Mouse (Mus musculus): Measurements from ENCODE around the gene Erich2. TPM values are rescaled to one million over a fixed set of nuclear protein-coding genes. Genes with fewer than 3 reads are reported as not detected.

Gene Erich2
- 1 to 10 TPM; 1.1 to 2.0 TPM for total RNA-seq (2021)
- long read RNA-seq: 0 reads

DNA sequence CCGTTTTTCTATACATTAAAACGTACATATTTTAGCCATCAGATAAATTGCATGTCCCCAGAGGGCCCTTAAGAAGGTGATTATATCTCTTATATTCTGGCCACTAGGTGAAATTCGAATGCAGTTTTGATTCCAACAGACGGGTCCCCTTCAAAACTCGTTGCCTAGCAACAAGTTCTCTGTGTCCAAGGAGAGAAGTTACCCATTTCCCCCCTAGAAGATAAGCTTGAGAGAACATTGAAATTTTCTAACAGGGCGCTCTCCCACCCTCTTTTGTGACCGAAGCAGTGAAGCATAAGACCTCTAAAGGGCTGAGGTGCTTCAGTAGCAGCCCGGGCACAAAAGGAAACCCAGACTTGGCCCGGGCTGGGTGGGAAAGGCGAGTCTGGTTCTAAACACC, at the start of gene Erich2:
Gene Erich2 (plus strand): TSS at position 324 of the 400 bp plus-strand sequence.
- DNase-seq (ENCODE audit: low spot score in 2 of 2): no peak

GRCm38 (mm10) chr2:70463606-70464005, 45.0 kb upstream of the Erich2 start:
- no peak for DNase-seq (ENCODE audit: low spot score in 2 of 2)

DNA sequence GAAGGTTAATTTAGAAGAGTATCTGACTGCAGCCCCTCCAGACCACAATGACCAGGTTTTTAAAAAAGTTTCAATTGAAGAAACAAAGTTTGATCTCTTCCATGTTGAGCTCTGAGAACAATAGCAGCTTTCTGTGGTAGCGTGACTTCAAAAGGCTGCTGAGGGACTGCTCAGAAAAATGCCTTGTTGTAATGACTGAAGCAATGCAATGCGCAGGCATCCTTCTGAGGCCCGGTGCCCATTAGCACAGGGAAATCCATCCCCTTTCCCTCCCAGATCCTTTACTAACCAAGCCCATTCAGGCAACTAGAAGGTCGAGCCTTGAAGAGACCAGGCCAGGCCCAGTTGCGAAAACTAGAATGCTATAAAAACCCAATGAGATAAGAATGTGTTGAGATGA, 37.5 kb upstream of the Erich2 start:
- DNase-seq (ENCODE audit: low spot score in 2 of 2): no peak

DNA sequence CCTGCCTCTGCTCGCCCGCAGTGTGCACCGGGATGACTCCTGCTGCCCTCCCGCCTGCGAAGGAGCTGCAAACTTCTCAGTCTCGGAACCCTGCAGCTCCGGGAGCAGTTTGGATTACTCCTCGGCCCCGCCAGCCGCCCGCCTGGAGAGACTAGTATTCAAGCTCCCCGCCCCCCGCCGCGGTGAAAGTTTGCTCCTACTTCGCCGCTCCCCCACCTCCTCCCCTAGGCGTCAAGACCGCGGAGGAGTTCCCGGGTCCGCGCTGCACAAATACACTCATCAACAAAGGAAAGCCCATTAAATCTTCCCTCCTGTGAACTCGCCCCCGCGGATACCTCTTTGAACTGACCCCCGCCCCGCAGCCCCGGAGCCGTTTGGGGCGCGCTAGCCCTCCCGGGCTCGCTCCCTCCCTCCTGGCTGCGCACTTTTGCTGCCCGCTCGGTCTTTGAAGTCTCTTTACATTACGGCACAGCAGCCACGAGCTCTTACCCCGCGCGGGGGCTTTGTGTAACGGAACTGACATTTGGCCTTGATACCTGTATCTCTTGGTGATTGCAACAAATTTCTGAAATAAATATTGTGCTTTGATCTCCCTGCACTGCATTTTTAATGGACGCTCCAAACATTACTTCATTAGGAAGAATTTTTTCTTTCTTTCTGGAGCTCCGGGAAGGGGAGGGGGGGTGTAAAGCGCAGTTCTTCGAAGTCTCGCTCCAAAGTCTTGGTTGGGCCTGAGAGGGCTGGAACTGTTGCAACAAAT, 36.6 kb upstream of the Erich2 start:
- DNase-seq (ENCODE audit: low spot score in 2 of 2): peak in 1 of 2 experiments; percentile 23

DNA sequence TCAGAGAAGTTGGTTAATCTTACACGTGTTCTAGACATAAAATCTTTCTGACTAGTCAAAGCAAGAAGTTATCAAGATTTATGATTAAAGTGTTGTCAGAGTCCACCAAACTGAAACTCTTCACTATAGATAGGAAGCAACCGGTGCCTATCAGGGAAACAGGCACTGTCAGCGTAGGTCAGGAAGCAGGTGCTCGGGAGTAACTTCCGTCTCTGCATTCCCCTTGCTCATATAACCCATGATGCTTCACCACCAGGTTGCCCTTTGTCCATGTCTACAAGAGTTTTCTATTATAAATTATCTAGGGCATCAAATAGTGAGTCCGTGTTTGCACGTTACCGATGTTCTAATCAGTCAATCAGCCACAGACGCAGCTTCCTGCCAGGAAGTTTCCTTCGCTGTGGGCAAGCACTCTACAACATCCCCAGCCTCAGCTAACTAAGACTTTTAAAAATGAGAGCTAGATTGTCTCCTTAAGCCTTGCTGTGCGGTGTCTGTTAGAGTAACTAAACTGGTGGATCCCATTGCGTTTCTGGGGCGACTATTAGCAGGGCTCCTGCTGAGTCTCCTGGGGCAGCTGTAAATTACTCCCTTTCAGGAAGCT, 10.8 kb upstream of the Erich2 start:
- no peak for DNase-seq (ENCODE audit: low spot score in 2 of 2)

- no peak for DNase-seq (ENCODE audit: low spot score in 2 of 2)
Measured at GRCm38 (mm10) chr2:70503436-70503835, 5.2 kb upstream of the Erich2 start.

DNA sequence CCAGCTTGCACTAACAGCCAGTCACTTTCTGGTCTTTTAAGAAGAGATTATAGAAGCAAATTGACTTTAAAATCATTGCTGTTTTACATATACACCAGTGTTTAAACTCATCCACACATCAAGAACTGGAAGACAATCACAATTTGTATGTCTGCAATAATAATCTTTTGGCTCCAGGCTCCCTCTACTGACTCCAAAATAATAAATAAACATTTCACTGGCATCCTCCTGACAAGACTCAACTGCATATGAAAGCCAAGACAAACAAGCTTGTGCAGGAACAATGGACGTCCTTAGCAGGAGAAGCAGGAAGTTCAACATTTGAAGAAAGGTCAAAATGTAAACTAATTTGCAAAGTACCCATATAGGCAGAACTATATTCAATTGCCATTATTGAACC, 3.4 kb upstream of the Erich2 start:
- DNase-seq (ENCODE audit: low spot score in 2 of 2): no peak

DNA sequence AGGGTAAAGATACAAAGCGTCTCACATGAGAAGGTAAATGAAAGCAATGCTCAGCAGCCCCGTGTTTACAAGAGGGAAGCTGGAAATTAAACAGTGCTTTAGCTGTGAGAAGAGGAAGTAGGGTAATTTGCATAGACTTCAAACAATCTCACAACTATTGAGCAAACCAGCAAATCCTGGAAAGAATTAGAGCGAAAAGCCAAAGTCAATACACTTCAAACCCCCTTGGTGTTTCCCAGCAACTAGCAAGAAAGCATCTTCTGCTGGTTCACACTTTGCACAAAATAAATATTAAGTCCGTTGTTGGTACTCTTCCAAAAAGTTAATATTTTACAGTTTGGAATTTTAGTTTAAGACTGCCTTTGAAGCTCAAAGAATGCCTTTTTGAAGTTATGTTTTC, 2.7 kb upstream of the Erich2 start:
- DNase-seq (ENCODE audit: low spot score in 2 of 2): no peak

DNA sequence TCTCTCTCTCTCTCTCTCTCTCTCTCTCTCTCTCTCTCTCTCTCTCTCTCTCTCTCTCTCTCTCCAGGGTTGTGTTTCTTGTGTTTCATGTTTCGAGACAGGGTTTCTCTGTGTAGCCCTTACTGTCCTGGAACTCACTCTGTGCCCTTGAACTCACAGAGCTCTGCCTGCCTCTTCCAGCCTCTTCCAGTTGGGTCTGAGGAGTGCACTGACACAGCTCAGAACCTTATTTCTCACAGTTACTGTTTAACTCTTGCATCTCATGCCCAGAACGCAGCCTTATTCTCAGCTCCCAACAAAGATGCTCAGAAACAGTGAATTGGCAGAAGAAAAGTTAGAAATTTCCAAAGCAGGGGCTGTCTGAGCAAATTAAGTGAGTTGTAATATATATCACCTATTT, 2.2 kb upstream of the Erich2 start:
- no peak for DNase-seq (ENCODE audit: low spot score in 2 of 2)

- DNase-seq (ENCODE audit: low spot score in 2 of 2): peak; percentile 70 to 80
Measured at GRCm38 (mm10) chr2:70509021-70509632, 508 bp downstream of the Erich2 start.

DNA sequence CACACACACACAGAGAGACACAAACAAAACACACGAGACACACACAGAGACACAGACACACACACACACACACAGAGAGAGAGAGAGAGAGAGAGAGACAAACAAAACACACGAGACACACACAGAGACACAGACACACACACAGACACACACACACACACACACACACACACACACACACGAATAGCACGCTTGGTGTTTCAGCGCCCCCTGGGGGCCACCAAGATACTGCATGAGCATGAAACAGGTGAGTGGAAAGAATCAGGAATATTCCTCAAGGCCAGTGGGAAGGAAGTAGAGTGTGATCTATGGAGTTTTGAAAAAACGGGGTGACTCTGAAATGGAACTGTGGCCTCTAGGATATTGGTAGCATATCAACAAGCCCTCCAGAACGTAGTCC, 29.7 kb downstream of the Erich2 start:
- DNase-seq (ENCODE audit: low spot score in 2 of 2): peak; percentile 39 to 51

DNA sequence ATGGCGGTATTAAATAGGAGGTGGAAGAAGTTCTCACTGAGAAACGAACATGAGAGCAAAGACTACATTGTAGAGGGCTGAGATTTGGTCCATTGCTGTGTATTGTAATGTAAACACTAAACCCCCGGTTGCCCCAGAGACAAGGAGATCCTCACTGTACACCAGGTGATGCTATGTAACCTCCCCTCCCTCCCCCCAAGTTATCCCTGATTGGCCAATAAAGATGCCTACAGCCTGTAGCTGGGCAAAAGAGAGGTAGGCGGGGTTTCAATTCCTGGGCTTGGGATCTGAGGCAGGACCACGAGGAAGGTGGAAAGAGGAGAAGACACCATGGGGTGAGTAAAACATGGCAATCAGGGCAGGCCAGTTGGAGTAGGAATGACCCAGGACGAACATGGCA, 42.1 kb downstream of the Erich2 start:
- DNase-seq (ENCODE audit: low spot score in 2 of 2): no peak

DNA sequence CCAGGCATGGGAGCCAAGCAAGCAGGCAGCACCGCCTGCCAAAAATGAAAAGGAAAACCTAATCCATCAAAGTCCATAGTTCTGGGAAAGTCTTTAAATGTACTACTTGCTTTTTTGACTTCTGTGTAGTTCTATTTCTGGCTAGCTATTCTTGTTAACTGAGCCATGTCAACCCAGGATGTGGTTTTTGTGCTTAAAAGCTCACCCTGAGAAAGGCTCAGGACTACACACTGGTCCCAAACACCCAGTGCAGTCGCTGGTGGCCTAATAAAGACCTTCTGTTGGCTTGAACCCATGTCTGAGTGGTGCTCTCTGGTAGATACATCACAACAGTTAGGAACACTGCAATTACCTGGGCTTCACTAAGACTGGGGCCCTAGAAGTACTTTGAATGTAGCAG, 42.8 kb downstream of the Erich2 start:
- no peak for DNase-seq (ENCODE audit: low spot score in 2 of 2)

DNA sequence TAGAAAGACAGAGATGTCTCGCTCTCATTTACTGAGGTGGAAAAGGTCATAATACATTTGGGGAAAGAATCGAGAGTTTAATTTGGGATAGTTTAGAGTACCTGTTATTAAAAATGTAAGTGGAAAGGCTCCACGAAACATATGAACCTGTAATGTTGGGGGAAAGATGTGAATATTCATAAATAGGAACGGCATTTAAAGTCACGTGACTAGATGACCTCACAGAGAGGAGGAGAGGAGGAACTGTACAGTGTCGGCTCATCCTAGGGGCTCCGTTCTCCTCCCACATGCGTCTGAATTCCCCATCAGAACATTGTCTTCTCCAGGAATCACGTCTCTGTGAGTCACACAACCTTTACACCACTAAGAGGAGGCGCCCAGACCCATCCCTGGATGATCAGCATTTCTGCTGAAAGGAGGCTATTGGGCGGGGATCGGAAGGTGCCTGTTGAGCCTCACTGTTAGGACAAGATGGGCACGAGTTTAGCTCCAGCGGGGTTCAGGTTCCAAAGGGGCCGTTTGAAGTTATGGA, 43.5 kb downstream of the Erich2 start:
- DNase-seq (ENCODE audit: low spot score in 2 of 2): no peak

DNA sequence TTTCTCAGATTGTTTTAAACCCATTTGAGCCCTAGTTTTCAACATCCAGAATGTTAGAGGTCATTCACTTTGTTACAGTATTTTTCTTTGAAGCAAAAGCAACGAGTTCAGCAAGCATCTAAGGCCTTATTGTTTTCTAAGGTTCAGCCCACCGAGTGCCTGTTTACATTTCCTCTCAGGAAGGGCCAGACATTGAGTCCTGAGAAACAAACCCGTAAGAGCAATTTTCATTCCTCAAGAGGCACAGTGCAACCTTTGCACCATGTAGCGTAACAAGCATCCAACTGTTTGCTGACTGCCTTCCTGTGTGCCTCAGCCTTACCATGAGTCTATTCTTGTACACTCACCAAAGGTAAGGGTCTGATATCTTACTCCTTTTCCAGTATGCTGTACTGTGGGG, 44.2 kb downstream of the Erich2 start, which contains the start of gene Gad1:
Gene Gad1 (plus strand): TSS at position 301 of the 400 bp plus-strand sequence.
- no peak for DNase-seq (ENCODE audit: low spot score in 2 of 2)

DNA sequence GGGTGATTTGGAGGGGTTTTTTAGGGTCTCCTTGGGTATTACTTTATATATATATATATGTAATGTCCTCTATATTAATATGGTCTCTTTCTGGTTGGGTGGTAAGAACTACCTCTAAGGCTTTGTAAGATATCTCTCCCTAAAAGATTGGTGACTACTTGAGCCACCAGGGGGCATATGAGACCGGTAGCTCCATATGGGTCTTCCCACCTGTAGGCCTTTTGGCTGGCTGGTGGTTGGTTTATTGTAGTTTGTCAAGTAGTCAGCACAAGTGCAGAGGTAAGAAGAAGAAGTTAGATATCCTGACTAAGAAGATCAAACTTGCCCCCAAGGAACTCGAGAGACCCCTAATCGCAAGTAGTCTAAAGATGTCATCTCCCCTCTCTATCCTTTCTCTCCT, 45.2 kb downstream of the Erich2 start:
- DNase-seq (ENCODE audit: low spot score in 2 of 2): no peak

DNA sequence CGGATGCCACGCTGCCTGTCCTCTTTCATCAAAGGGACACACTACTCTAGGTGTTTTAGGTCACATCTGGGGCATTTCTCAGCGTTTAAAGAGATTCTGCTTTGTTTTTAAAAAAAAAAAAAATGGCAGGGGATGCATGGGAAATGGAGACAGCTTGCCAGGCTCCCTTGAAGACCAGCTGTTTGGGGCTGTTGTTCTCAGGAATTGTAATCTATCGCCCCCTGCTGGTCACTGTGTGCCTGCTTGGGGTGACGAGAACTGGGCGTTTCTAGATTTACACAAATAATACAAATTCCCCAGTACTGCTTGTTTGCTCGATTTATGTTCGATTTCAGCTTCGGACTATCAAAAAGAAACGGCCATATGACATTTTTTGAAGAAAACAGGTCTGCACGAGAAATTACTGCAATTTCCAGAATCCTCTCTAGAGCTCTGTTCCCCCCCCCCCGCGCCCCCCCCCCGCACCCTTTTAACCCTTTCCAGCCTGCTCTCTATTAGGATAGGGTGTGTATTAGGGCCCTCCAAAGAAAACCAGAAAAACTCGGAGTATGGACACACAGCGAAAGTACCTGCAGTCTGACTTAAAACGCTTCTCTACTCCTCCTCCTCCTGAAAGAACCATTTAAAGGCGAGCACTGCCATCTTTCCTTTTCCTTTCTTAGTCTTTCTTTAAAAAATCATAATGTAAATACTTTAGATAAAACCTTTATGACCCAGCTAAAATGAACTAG, 49.7 kb downstream of the Erich2 start:
- DNase-seq (ENCODE audit: low spot score in 2 of 2): peak; percentile 88 to 91

DNA sequence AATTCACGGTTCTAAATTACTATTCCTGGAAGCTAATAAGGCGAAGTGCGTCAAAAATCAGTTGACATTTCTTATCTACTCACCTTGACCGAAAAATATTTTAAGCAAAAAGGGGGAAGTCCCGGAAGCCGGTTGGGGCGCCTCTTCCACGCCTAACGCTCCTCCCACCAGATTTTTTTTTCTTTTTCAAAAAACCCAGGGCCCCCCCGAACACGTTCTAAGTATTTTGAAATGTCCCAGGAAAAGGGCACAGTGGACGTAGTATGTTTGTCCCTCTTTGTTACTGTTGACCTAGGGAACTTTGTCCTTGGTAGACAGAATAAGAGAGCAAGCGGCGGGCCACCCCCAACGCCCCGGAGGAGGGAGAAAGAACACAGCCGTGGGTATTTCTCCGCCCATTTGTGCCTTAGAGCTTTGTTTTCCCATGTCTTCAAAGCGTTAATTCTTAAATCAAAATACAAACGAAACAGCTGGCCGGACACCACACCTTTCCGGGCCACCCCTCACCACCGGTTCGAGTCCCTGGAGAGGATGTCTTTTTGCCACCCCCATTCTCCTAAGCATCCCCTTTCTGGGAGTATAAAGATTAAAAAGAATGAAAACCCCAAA, 50.3 kb downstream of the Erich2 start:
- no peak for DNase-seq (ENCODE audit: low spot score in 2 of 2)

DNA sequence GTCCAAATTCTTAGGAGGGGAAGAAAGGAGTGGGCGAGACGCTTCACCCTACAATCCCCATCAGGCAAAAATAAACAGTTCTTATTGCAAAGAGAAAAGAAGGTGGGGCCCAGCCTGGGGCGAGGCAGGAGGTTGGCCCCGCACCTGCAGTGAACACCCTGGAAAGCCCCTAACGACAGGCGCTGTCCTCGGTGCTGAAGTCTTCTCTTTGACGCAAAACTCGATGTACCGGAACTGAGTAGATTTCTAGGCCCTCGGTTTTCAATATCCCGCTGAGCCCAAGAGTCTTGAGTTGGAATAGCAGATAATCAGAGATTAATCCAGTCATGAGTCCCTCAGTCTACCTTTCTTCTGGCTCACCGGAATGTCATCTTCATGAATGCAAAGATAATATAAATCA, 50.9 kb downstream of the Erich2 start:
- DNase-seq (ENCODE audit: low spot score in 2 of 2): peak in 1 of 2 experiments; percentile 55

GRCm38 (mm10) chr2:70561077-70561795, 52.6 kb downstream of the Erich2 start:
- DNase-seq (ENCODE audit: low spot score in 2 of 2): peak; percentile 82 to 85
